Mouse (Mus musculus): Measurements from ENCODE around the gene Alcam.

DNA sequence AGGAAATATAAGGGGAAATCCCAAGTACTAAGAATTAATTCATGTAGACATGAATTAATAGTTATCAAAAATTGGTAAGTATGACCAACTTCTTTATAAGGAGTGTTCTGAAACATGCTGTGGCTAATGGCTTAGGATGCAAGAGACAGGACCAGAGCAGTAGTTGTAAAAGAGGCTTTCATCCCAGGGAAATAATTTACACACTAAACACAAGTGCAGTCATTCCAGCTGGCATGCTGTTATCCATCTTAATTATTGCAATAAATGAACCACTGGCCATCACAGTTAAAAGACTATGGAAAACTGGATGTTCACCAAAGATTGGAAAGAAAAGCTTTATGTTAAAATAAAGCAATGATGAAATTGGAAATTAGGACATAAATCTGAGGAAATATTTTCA, 24.2 kb downstream of the Alcam start:
- no peak for TF ChIP-seq GATA1 (IDR thresholded peaks at IDR 0.05; ENCODE audit: borderline replicate concordance, low read length)
- TF ChIP-seq FLI1 (IDR thresholded peaks at IDR 0.05; ENCODE audit: low read length) = no peak
